Mouse (Mus musculus): Measurements from ENCODE around the gene Fut7.
A peak's percentile ranks its signal among the peaks of the same experiment; 100 is the strongest.

Gene Fut7

GRCm38 (mm10) chr2:25460551-25461309, 37.7 kb downstream of the Fut7 start, which contains the start of gene Paxx:
Gene Paxx, minus strand, starts transcription at chr2:25461094.
- peak; percentile 95 for DNase-seq

GRCm38 (mm10) chr2:25461407-25461806, 38.3 kb downstream of the Fut7 start:
- DNase-seq = no peak

- no peak for DNase-seq
Measured at GRCm38 (mm10) chr2:25463630-25464029, 40.6 kb downstream of the Fut7 start.

DNA sequence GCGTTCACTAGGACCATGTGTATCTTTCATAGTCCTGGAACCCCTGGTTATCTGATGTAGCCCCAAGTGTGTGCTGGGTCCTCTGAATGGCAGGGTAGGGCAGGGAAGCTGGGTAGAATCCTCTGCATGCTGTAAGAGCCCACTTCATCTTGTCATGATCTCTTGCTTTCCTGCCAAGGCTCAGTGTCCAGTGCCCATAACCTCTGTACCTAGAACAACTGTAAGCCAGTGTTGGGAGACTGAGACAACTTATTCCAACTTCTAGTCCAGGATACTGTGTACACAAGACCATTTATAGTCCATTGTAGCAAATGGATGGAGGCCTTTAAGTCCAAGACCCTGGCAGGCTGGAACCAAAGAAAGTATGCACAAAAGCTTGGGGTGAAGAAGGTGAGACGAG, 42.2 kb downstream of the Fut7 start:
- DNase-seq = no peak

DNA sequence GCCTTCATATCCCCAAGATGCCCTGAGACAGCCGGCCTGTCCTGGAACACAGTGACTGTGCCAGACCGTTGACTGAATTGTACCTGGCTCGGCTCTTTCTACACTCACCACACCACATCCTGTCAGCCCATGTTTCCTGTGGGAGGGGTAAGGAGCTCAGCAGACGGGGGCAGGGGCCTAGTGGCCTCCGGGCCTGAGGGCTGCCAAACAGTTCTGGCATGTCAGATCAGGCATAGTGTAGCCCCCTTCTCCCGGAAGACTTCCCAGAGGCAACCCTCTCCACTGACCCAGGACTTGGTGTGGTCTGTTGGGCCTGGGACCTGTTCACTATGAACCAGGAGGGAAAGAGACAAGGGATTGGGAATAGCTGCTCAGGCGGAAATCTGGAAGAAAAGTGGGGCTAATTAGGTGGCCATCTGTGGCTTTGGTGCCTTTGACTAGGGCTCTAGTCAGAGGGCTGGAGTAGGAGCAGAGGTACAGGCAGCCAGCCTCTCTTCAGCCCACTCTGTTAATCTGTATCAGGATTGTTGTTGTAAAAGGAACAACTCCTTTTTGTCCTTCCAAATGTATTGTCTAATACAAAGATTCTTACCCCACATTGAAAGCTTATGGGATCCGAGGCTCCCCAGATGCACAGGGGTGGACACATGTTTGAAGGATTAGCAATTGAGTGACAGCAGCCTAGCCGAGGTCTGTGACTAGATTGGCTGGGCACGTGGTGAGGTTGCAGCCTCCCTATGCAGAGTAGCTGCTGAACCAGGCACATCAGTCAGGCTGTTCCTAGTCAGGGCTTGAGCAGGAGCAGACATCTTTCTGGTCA, 43.0 kb downstream of the Fut7 start:
- no peak for DNase-seq

DNA sequence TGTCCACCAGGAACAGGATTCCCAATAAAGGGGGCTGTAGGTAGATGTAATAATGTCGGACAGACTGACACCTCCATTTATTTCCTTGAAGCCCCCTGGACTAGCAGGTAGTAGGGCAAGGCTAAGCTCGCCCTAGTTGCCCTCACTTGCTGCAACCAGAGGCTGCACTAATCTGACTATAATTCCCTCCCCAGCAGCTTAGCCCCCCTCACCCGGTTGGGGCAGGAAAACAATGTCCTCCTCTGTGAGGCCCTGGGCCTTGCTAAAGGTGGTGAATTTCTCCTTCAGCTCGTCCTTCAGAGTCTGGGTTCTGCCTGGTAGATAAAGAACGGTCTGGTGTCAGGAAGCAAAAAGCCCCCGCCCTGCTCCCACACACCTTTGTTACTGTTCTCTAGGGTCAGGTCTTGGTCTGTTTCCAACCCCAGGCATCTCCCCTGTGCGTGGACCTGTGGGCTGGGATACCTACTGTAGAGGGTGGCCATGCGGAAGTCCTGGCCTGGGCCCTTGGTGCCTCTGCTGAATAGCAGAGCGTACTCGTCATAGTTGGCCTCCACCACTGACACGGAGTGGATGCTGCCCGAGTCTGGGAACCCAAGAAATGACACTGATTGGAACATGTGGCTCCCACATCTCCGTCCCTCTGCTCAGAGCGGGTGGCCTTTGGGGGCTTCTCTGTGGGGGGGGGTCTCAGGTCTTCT, 44.7 kb downstream of the Fut7 start:
- no peak for DNase-seq

GRCm38 (mm10) chr2:25468962-25469915, 46.2 kb downstream of the Fut7 start:
- peak; percentile 73 for DNase-seq

GRCm38 (mm10) chr2:25469969-25470368, 46.9 kb downstream of the Fut7 start, which contains the start of gene Ptgds:
Gene Ptgds, minus strand, starts transcription at chr2:25470046.
- DNase-seq = no peak

DNA sequence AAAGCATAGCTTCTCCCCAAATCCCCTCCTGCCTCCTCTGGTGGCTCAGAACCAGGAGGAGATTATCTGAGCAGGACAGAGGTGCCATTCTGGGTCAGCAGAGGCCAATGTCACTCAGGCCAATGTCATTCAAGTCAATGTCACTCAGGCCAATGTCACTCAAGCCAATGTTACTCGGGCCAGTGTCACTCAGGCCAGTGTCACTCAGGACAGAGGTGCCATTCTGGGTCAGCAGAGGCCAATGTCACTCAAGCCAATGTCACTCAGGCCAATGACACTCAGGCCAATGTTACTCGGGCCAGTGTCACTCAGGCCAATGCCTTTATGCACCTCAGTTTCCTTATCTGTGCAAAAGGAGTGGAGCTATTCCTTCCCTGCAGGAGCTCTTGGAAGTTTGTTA, 49.5 kb downstream of the Fut7 start:
- DNase-seq = no peak

All from kidney, postnatal 10 days (tissue).